In genomic region chr2:102955232-102955631, GRCm38 (mm10) we compare ENCODE assay signal across 23 mouse cellular contexts. TPM values are rescaled to one million over a fixed set of nuclear protein-coding genes. Genes with fewer than 3 reads are reported as not detected.
A peak's percentile ranks its signal among the peaks of the same experiment; 100 is the strongest.
DNase-seq lines count a peak whose midpoint lies in the region; ATAC-seq and TF ChIP-seq lines count a peak whose summit lies in the region.
"Had no signal": no experiment of that assay in that cellular context is flagged by ENCODE, and none has a peak within 500 bp of the region (broad histone marks: within the 10 kb centered on the region; RNA-seq: fewer than 3 reads in every experiment).

No protein-coding gene starts in this region.

- no peak overlapping the region for H3K9ac ChIP-seq in midbrain, embryonic 11.5 days (ENCODE audit: low read length)
- H3K9ac ChIP-seq in midbrain, postnatal 0 days (replicated peaks; ENCODE audit: low read length, poor library complexity, severe bottlenecking), result no peak overlapping the region
- H3K9ac ChIP-seq: embryonic facial prominence, embryonic 12.5 days; forebrain, embryonic 12.5 days had no signal

- H3K27me3 ChIP-seq in midbrain, embryonic 11.5 days (ENCODE audit: control insufficient read depth, insufficient read depth, low read length), result no peaks in the 10 kb centered on the region
- no peaks in the 10 kb centered on the region for H3K27me3 ChIP-seq in midbrain, postnatal 0 days (ENCODE audit: insufficient read depth, low read length)
- H3K27me3 ChIP-seq: embryonic facial prominence, embryonic 12.5 days; forebrain, embryonic 12.5 days; Patski had no signal

- H3K27ac ChIP-seq in midbrain, embryonic 11.5 days (ENCODE audit: low read depth, low read length), result no peak overlapping the region
- no peak overlapping the region for H3K27ac ChIP-seq in midbrain, postnatal 0 days (ENCODE audit: low read depth, low read length)
- peak overlapping the region; percentile 59; the same call in 1 of the 2 replicates for H3K27ac ChIP-seq in embryonic fibroblast, embryonic 13.5 days (ENCODE audit: insufficient read depth, low read length)
- H3K27ac ChIP-seq: embryonic facial prominence, embryonic 10.5 days; embryonic facial prominence, embryonic 12.5 days; forebrain, embryonic 10.5 days; forebrain, embryonic 12.5 days had no signal

- no peak overlapping the region for H3K4me2 ChIP-seq in midbrain, embryonic 11.5 days
- no peak overlapping the region for H3K4me2 ChIP-seq in midbrain, postnatal 0 days (ENCODE audit: low read depth, low read length, poor library complexity, severe bottlenecking)
- H3K4me2 ChIP-seq: embryonic facial prominence, embryonic 12.5 days; forebrain, embryonic 12.5 days had no signal

- peaks cover 2% of the 10 kb centered on the region; the same call in 1 of the 2 replicates for H3K4me1 ChIP-seq in midbrain, embryonic 11.5 days (ENCODE audit: control insufficient read depth, insufficient read depth, low read length)
- H3K4me1 ChIP-seq in midbrain, postnatal 0 days (ENCODE audit: insufficient read depth, low read length), result no peaks in the 10 kb centered on the region
- H3K4me1 ChIP-seq in embryonic fibroblast, embryonic 13.5 days (ENCODE audit: control insufficient read depth, insufficient read depth, low read length), result peaks cover 21% of the 10 kb centered on the region
- H3K4me1 ChIP-seq: embryonic facial prominence, embryonic 10.5 days; embryonic facial prominence, embryonic 12.5 days had no signal

- DNase-seq in midbrain, embryonic 11.5 days (ENCODE audit: low spot score, missing footprints), result peak; percentile 57
- DNase-seq in midbrain, postnatal 0 days (ENCODE audit: low spot score), result no peak
- no peak for DNase-seq in layer of hippocampus, adult 11-12 months (ENCODE audit: low spot score)
- DNase-seq in left cerebral cortex, postnatal 4 days, result no peak
- DNase-seq: adrenal gland, adult 8-10 months; adrenal gland, postnatal 14 days; adrenal gland, postnatal 36 days; cerebellum, adult 11-12 months; cerebellum, adult 2 months; cerebellum, adult 9-10 months; cerebellum, postnatal 10 days; cerebellum, postnatal 25 days had no signal

- no peak for TF ChIP-seq CTCF in midbrain, postnatal 0 days (IDR thresholded peaks at IDR 0.05)
- no peak for TF ChIP-seq CTCF in embryonic fibroblast, embryonic 13.5 days (IDR thresholded peaks at IDR 0.05; ENCODE audit: borderline replicate concordance, insufficient read depth, low read length)

- ATAC-seq in midbrain, embryonic 11.5 days (ENCODE audit: low FRiP score), result no peak
- ATAC-seq in midbrain, postnatal 0 days (ENCODE audit: low FRiP score), result no peak
- ATAC-seq: activated CD4-positive, CD25-positive, alpha-beta regulatory T cell, adult 4 months; forebrain, embryonic 14.5 days; forebrain, embryonic 16.5 days; Patski had no signal

- H3K36me3 ChIP-seq in midbrain, embryonic 11.5 days (ENCODE audit: control insufficient read depth, insufficient read depth, low read length), result no peaks in the 10 kb centered on the region
- H3K36me3 ChIP-seq in midbrain, postnatal 0 days (ENCODE audit: insufficient read depth, low read length), result no peaks in the 10 kb centered on the region
- H3K36me3 ChIP-seq: embryonic facial prominence, embryonic 10.5 days; embryonic facial prominence, embryonic 12.5 days; forebrain, embryonic 10.5 days; forebrain, embryonic 12.5 days; G1E had no signal

- H3K9me3 ChIP-seq in midbrain, embryonic 11.5 days (ENCODE audit: control insufficient read depth, low read length), result no peaks in the 10 kb centered on the region
- H3K9me3 ChIP-seq in midbrain, postnatal 0 days (ENCODE audit: low read length), result no peaks in the 10 kb centered on the region
- H3K9me3 ChIP-seq: embryonic facial prominence, embryonic 10.5 days; embryonic facial prominence, embryonic 12.5 days; forebrain, embryonic 10.5 days; forebrain, embryonic 12.5 days; G1E had no signal

- intact Hi-C loops in left cerebral cortex, postnatal 4 days (cut with DNase I), result no loop called here

- WGBS in midbrain, embryonic 11.5 days, result 92% methylated on average over 4 of the region's 4 CpGs
- WGBS in midbrain, postnatal 0 days, result 93% methylated on average over 4 of the region's 4 CpGs

- no peak for TF ChIP-seq POLR2A in embryonic fibroblast, embryonic 13.5 days (IDR thresholded peaks at IDR 0.05; ENCODE audit: low read depth, low read length)

- H3K4me3 ChIP-seq in midbrain, embryonic 11.5 days (ENCODE audit: low read depth, low read length), result no peak overlapping the region
- H3K4me3 ChIP-seq in midbrain, postnatal 0 days (ENCODE audit: low read depth, low read length), result no peak overlapping the region
- no peak overlapping the region for H3K4me3 ChIP-seq in embryonic fibroblast, embryonic 13.5 days (ENCODE audit: insufficient read depth, low read length)
- H3K4me3 ChIP-seq: embryonic facial prominence, embryonic 10.5 days; embryonic facial prominence, embryonic 12.5 days; erythroblast, embryonic 14.5 days; forebrain, embryonic 10.5 days; forebrain, embryonic 12.5 days had no signal

RNA-seq across cellular contexts. Expression of gene Cd44, which starts 53.8 kb away (rescaled TPM):
- 3.0 and 3.4 TPM in 2 replicates for polyA plus RNA-seq in midbrain, embryonic 11.5 days (2014; fragmentation: Nextera tagmentation; extraction: Ambion mirVana)
- 5.4 and 6.2 TPM in 2 replicates for total RNA-seq in midbrain, postnatal 0 days (2014; rRNA removed)
- 2.9 and 3.4 TPM in 2 replicates for polyA plus RNA-seq in midbrain, postnatal 0 days (2015; fragmentation: Nextera tagmentation; extraction: Ambion mirVana)
- polyA plus RNA-seq in embryonic fibroblast, embryonic 13.5 days (2011; ENCODE audit: insufficient read length, low read depth, missing spikeins), result 255 and 594 TPM in 2 replicates
- 10 to 100 TPM; 10.6 to 11.0 TPM for total RNA-seq in left cerebral cortex, postnatal 4 days (2021)

Comparison
In these comparisons a context has a peak if more than half of its experiments do, and no peak if none do; other contexts are left out.
1. RNA of gene Cd44, which starts 53.8 kb away (polyA plus RNA-seq): 255 to 594 TPM in embryonic fibroblast, embryonic 13.5 days; 2.9 to 3.4 TPM in midbrain, postnatal 0 days and 3.0 to 3.4 TPM in midbrain, embryonic 11.5 days; every median in the first group is over 10 times any median in the second.